Mouse (Mus musculus): Measurements from ENCODE around the gene Frmd5. TPM values are rescaled to one million over a fixed set of nuclear protein-coding genes. Genes with fewer than 3 reads are reported as not detected.
A peak's percentile ranks its signal among the peaks of the same experiment; 100 is the strongest.
"Not testable (repeated sequence)": the region's sequence is repeated elsewhere in the genome, so short reads cannot be mapped to it uniquely, and the experiment has no call there.

The Frmd5 gene
- polyA plus RNA-seq, 1 experiment from 2014 or later: 2.4 TPM

DNA sequence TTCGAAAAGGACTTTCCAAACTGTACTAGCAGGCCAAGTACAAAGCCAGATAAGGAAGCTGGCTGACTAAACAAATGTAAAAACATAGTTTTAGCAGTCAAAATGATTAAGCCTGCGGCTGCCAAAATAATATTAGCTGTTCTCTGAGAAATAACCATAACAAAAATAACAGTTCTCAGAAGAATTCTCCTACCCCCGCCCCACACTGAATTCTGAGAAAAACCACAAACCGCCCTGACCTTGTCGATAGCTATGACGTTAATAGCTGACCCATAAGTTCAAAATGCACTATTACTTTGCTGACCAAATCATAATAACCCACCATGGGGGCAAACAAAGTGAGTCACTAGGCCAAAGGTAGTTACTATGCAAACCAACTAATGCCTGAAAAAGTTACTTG, 4.0 kb upstream of the Frmd5 start:
- not testable (repeated sequence) for H3K9ac ChIP-seq; H3K9me3 ChIP-seq (replicated peaks); H3K4me2 ChIP-seq; H3K27ac ChIP-seq; ATAC-seq (replicated peaks; ENCODE audit: low FRiP score); H3K36me3 ChIP-seq; H3K4me3 ChIP-seq (replicated peaks)
- Histone ChIP-seq H3K27me3 (peaks cover 38% of the 10 kb centered on the region), H3K4me1 (peaks cover 17% of the 10 kb centered on the region)
- WGBS: 87% methylated on average over 6 of the region's 6 CpGs

DNA sequence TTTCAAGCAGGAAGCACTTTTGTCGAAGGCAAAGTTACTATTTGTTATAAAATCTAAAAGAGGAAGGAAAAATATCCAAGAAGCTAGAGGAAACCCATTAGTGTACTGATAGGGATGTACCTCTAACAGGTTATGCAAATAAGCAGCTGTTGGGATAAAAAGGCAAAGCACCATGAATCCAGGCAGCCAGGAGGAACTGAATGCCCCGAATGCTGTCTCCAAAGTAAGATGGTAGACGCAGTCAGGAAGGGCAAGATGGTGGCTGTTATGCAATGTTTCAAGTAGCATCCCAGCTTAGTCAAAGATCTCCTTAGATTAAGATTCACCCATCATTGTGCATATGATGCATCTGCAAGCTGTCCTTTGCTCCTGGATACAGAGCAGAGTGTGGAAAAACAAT, 2.2 kb upstream of the Frmd5 start:
- Histone ChIP-seq H3K4me1 (peaks cover 21% of the 10 kb centered on the region), H3K27ac (no peak overlapping the region), H3K27me3 (peaks cover 48% of the 10 kb centered on the region), H3K9ac (no peak overlapping the region), H3K4me2 (no peak overlapping the region), H3K36me3 (no peaks in the 10 kb centered on the region), H3K9me3 (replicated peaks) (no peaks in the 10 kb centered on the region), H3K4me3 (replicated peaks) (no peak overlapping the region)
- no peak for ATAC-seq (replicated peaks; ENCODE audit: low FRiP score)
- 72% methylated on average over 3 of the region's 3 CpGs for WGBS

DNA sequence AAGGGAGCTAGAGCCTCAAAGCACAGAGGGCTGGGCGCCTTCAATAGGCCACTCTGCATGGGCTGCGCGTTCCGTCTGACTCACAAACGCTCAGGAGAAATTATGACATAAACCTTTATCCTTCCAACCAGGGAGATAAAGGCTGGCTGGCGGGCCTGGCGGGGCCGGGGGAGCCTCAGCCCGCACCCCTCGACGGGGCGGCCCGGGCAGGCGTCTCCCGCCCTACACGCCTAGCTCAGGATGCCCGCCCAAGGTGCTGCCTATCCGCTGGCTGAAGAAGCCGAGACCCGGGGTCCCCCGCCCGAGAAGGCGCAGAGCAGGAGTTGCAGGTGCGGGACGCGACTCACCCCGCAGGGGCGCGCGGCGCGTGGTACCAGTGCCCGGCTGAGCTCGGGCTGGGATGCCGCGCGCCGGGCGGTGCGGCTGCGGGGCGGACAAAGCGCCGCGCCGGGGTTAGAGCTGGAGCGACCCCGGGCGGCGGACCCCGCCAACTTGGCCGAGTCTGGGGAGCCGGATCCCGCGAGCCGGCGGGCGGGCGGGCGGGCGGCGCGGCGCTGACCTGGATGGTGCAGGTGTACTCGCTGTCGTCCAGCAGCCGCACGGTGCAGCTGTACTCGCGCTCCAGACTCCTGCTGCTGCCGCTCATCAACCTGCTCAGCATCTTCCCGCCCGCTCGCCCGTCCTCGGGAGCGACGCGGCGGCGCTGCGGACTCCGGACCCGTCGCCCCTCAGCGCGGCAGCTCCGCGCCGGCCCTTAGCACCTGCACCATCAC, 530 bp downstream of the Frmd5 start:
- Histone ChIP-seq H3K4me1 (peaks cover 21% of the 10 kb centered on the region), H3K9me3 (replicated peaks) (no peaks in the 10 kb centered on the region), H3K36me3 (no peaks in the 10 kb centered on the region), H3K4me2 (peak overlapping the region; percentile 93), H3K27ac (0 out of 2 replicates have a peak overlapping the region, but pooled peaks have one; percentile 62), H3K4me3 (replicated peaks) (peak overlapping the region; percentile 69), H3K9ac (peak overlapping the region; percentile 46), H3K27me3 (peaks cover 59% of the 10 kb centered on the region)
- ATAC-seq (replicated peaks; ENCODE audit: low FRiP score): peak; percentile 88
- under 1% methylated on average over 89 of the region's 90 CpGs for WGBS

GRCm38 (mm10) chr2:121799051-121799450, 7.8 kb downstream of the Frmd5 start:
- H3K9me3 ChIP-seq (replicated peaks): no peaks in the 10 kb centered on the region; the same call in 1 of the 2 replicates
- H3K27me3 ChIP-seq: peaks cover 11% of the 10 kb centered on the region
- no peak overlapping the region for H3K27ac ChIP-seq
- no peak overlapping the region for H3K4me2 ChIP-seq
- H3K4me1 ChIP-seq: no peaks in the 10 kb centered on the region
- no peak for ATAC-seq (replicated peaks; ENCODE audit: low FRiP score)
- WGBS: 85% methylated on average over 7 of the region's 7 CpGs
- H3K36me3 ChIP-seq: no peaks in the 10 kb centered on the region
- no peak overlapping the region for H3K4me3 ChIP-seq (replicated peaks)
- H3K9ac ChIP-seq: no peak overlapping the region

DNA sequence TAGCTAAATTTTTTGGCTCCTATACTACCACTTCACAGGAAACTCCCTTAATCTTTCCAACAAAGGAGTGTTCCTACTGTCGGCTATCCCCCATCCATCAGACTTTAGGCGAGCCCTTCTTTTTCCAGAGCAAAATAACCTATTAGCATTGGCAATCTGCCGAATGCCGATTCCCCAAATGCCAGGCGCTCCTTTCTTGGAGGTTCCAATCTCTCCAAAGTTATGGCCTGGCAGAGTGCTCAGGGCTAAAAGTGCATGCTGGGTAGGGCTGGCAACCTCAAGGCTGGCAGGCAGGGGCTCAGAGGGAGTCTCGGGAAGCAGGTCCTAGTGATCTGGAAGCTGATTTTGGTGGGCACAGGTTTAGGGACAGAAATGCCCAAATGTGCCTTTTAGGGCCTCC, 10.9 kb downstream of the Frmd5 start:
- H3K4me2 ChIP-seq: no peak overlapping the region
- H3K4me3 ChIP-seq (replicated peaks): no peak overlapping the region
- no peaks in the 10 kb centered on the region for H3K4me1 ChIP-seq
- no peak overlapping the region for H3K9ac ChIP-seq
- no peak for ATAC-seq (replicated peaks; ENCODE audit: low FRiP score)
- no peaks in the 10 kb centered on the region for H3K27me3 ChIP-seq
- H3K27ac ChIP-seq: no peak overlapping the region
- 87% methylated on average over 6 of the region's 6 CpGs for WGBS
- H3K36me3 ChIP-seq: no peaks in the 10 kb centered on the region
- H3K9me3 ChIP-seq (replicated peaks): no peaks in the 10 kb centered on the region; the same call in 1 of the 2 replicates

DNA sequence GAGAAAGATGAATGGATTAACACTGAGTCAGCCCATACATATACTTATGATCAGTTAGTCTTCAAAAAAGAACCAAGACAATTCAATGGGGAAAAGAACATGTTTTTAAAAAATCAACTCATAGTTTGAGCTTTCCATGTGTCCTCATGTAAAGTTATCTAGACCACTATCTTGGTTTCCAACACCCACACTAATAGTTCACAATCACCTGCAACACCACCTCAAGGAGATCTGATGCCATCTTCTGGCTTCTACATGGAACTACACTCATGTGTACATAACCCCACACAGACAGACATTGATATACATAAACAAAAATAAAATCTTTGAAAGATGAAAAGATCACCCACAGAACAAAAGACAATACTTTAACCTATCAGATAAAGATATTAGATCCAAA, 17.1 kb downstream of the Frmd5 start:
- Histone ChIP-seq H3K4me1 (0 out of 2 replicates have a peak, but pooled peaks cover 3% of the 10 kb centered on the region), H3K9me3 (replicated peaks) (no peaks in the 10 kb centered on the region), H3K27ac (no peak overlapping the region), H3K9ac (no peak overlapping the region), H3K36me3 (no peaks in the 10 kb centered on the region), H3K4me2 (no peak overlapping the region), H3K4me3 (replicated peaks) (no peak overlapping the region), H3K27me3 (no peaks in the 10 kb centered on the region)
- no peak for ATAC-seq (replicated peaks; ENCODE audit: low FRiP score)

- Histone ChIP-seq H3K9me3 (replicated peaks) (no peaks in the 10 kb centered on the region), H3K36me3 (no peaks in the 10 kb centered on the region), H3K27me3 (no peaks in the 10 kb centered on the region), H3K4me1 (0 out of 2 replicates have a peak, but pooled peaks cover 3% of the 10 kb centered on the region), H3K9ac (no peak overlapping the region), H3K4me2 (no peak overlapping the region), H3K27ac (no peak overlapping the region), H3K4me3 (replicated peaks) (no peak overlapping the region)
- ATAC-seq (replicated peaks; ENCODE audit: low FRiP score): no peak
- 83% methylated on average over 2 of the region's 2 CpGs for whole genome bisulfite sequencing
Observed at GRCm38 (mm10) chr2:121788415-121788814, 18.5 kb downstream of the Frmd5 start.

GRCm38 (mm10) chr2:121787767-121788166, 19.1 kb downstream of the Frmd5 start:
- no peaks in the 10 kb centered on the region for H3K9me3 ChIP-seq (replicated peaks)
- H3K4me3 ChIP-seq (replicated peaks): no peak overlapping the region
- 0 out of 2 replicates have a peak, but pooled peaks cover 3% of the 10 kb centered on the region for H3K4me1 ChIP-seq
- no peak overlapping the region for H3K27ac ChIP-seq
- no peak overlapping the region for H3K4me2 ChIP-seq
- no peak overlapping the region for H3K9ac ChIP-seq
- 54% methylated on average over 13 of the region's 13 CpGs for WGBS
- no peaks in the 10 kb centered on the region for H3K27me3 ChIP-seq
- H3K36me3 ChIP-seq: no peaks in the 10 kb centered on the region
- ATAC-seq (replicated peaks; ENCODE audit: low FRiP score): 0 out of 2 replicates have a peak, but pooled peaks have one; percentile 52

- H3K4me2 ChIP-seq: no peak overlapping the region
- H3K27me3 ChIP-seq: no peaks in the 10 kb centered on the region
- no peaks in the 10 kb centered on the region for H3K9me3 ChIP-seq (replicated peaks)
- WGBS: 38% methylated on average over 7 of the region's 7 CpGs
- no peak for ATAC-seq (replicated peaks; ENCODE audit: low FRiP score)
- no peak overlapping the region for H3K9ac ChIP-seq
- H3K36me3 ChIP-seq: no peaks in the 10 kb centered on the region
- H3K4me3 ChIP-seq (replicated peaks): no peak overlapping the region
- H3K27ac ChIP-seq: no peak overlapping the region
- H3K4me1 ChIP-seq: 0 out of 2 replicates have a peak, but pooled peaks cover 3% of the 10 kb centered on the region
Observed at GRCm38 (mm10) chr2:121787271-121787670, 19.6 kb downstream of the Frmd5 start.

DNA sequence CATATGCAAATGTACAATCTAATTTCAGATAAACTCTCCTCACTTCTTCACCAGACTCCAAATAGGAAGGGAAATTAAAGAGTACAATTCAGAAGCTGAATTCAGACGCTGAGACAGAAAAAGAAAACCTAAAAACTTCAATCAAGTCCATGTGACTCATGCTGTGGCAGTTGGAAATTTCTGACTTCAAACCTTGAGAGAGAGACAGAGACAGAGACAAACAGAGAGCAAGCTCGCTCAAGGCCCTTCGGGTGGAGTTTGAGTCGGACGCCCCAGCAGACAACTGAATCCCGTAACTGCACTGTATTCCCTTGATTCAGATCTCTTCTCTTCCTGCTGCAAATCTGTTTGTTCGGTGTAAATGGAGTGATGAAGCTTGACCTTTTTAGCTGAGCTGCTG, 30.7 kb downstream of the Frmd5 start:
- no peaks in the 10 kb centered on the region for H3K27me3 ChIP-seq
- 76% methylated on average over 7 of the region's 7 CpGs for WGBS
- H3K4me1 ChIP-seq: 0 out of 2 replicates have a peak, but pooled peaks cover 3% of the 10 kb centered on the region
- H3K27ac ChIP-seq: no peak overlapping the region
- no peaks in the 10 kb centered on the region; the same call in 1 of the 2 replicates for H3K9me3 ChIP-seq (replicated peaks)
- no peak for ATAC-seq (replicated peaks; ENCODE audit: low FRiP score)
- no peak overlapping the region for H3K4me2 ChIP-seq
- H3K9ac ChIP-seq: no peak overlapping the region
- no peaks in the 10 kb centered on the region for H3K36me3 ChIP-seq
- no peak overlapping the region for H3K4me3 ChIP-seq (replicated peaks)

GRCm38 (mm10) chr2:121764851-121765250, 42.0 kb downstream of the Frmd5 start:
- no peak for ATAC-seq (replicated peaks; ENCODE audit: low FRiP score)
- 81% methylated on average over 5 of the region's 5 CpGs for WGBS
- H3K4me1 ChIP-seq: no peaks in the 10 kb centered on the region
- no peak overlapping the region for H3K4me3 ChIP-seq (replicated peaks)
- no peak overlapping the region for H3K27ac ChIP-seq
- H3K9me3 ChIP-seq (replicated peaks): no peaks in the 10 kb centered on the region
- H3K9ac ChIP-seq: no peak overlapping the region
- no peak overlapping the region for H3K4me2 ChIP-seq
- no peaks in the 10 kb centered on the region for H3K27me3 ChIP-seq
- H3K36me3 ChIP-seq: no peaks in the 10 kb centered on the region

- H3K9me3 ChIP-seq (replicated peaks): no peaks in the 10 kb centered on the region
- no peak overlapping the region for H3K4me3 ChIP-seq (replicated peaks)
- no peak overlapping the region for H3K9ac ChIP-seq
- WGBS: 91% methylated on average over 5 of the region's 5 CpGs
- H3K27me3 ChIP-seq: no peaks in the 10 kb centered on the region
- H3K27ac ChIP-seq: no peak overlapping the region
- no peaks in the 10 kb centered on the region for H3K36me3 ChIP-seq
- ATAC-seq (replicated peaks; ENCODE audit: low FRiP score): no peak
- H3K4me2 ChIP-seq: no peak overlapping the region
- no peaks in the 10 kb centered on the region for H3K4me1 ChIP-seq
Observed at GRCm38 (mm10) chr2:121761861-121762260, 45.0 kb downstream of the Frmd5 start.

All from kidney, embryonic 15.5 days (tissue).